Mouse (Mus musculus): Measurements from ENCODE around the gene Eif3l.

GRCm38 (mm10) chr15:79122546-79122945 lies 47.6 kb downstream of the Eif3l start:
- no peak for TF ChIP-seq CTCF (conservative IDR thresholded peaks at IDR 0.05; ENCODE audit: insufficient read depth, insufficient read length, low read depth, low read length)
- TF ChIP-seq POLR2A (IDR thresholded peaks at IDR 0.05; ENCODE audit: low read depth, low read length) = no peak

Data from kidney, adult 2 months (tissue).